Mouse (Mus musculus) stomach, embryonic 14.5 days (tissue): ENCODE data around the gene Rgs9. TPM values are rescaled to one million over a fixed set of nuclear protein-coding genes. Genes with fewer than 3 reads are reported as not detected.

Experiments
- ATAC-seq: fragments of 200-750 bp; cut with Nextera tagmentation; 2 replicates; pipeline ENCODE4 v1.8.0; 2017; ENCODE audit warnings: low read depth, moderate TSS enrichment; ENCODE audit not compliant: insufficient number of reproducible peaks, insufficient read depth, low FRiP score
- H3K27ac ChIP-seq: fragments of 300-500 bp; sonication (generic); 2 replicates; pipeline ENCODE4 v1.5.1; 2014; ENCODE audit warnings: mild to moderate bottlenecking, low read length, moderate library complexity, mixed read lengths
- H3K27me3 ChIP-seq: fragments of 300-500 bp; sonication (generic); 2 replicates; pipeline ENCODE4 v1.6.1; 2014; ENCODE audit warnings: low read length, control low read depth, mixed read lengths; ENCODE audit not compliant: control insufficient read depth, insufficient read depth
- H3K36me3 ChIP-seq: fragments of 300-500 bp; sonication (generic); 2 replicates; pipeline ENCODE4 v1.6.1; 2014; ENCODE audit warnings: mild to moderate bottlenecking, control low read depth, low read length, moderate library complexity, mixed read lengths; ENCODE audit not compliant: control insufficient read depth, insufficient read depth
- H3K4me1 ChIP-seq: fragments of 300-500 bp; sonication (generic); 2 replicates; pipeline ENCODE4 v1.6.1; 2014; ENCODE audit warnings: low read length, control low read depth, mixed read lengths; ENCODE audit not compliant: control insufficient read depth, insufficient read depth
- H3K4me2 ChIP-seq: fragments of 300-500 bp; sonication (generic); replicated peaks from 2 replicates; pipeline ENCODE4 v1.6.1; 2014; ENCODE audit warnings: low read depth, low read length, control low read depth
- H3K4me3 ChIP-seq: fragments of 300-500 bp; sonication (generic); 2 replicates; pipeline ENCODE4 v1.5.1; 2014; ENCODE audit warnings: low read depth, low read length, control low read depth
- H3K9ac ChIP-seq: fragments of 300-500 bp; sonication (generic); replicated peaks from 2 replicates; pipeline ENCODE4 v1.6.1; 2014; ENCODE audit warnings: low read depth, mild to moderate bottlenecking, control low read depth, low read length, moderate library complexity, mixed read lengths
- H3K9me3 ChIP-seq: fragments of 300-500 bp; sonication (generic); 2 replicates; pipeline ENCODE4 v1.6.1; 2016; ENCODE audit warnings: low read depth, low read length, control low read depth; ENCODE audit not compliant: control insufficient read depth
- WGBS: fragments of 180-500 bp; shearing (Covaris S2); extraction: QIAGEN DNeasy Blood & Tissue Kit; methylation state at CpG from one replicate; pipeline ENCODE4 v1.1.7; 2014; 5-methylcytosine and 5-hydroxymethylcytosine counted together
- polyA plus RNA-seq: library from polyadenylated mRNA; unstranded; fragments of >200 nt; fragmentation: Nextera tagmentation; extraction: Ambion mirVana; gene quantifications from 2 replicates; pipeline ENCODE4 v1.2.1, GENCODE M21; 2014

Rgs9 gene
- polyA plus RNA-seq, 1 experiment from 2014 or later: 1.4 TPM

- Histone ChIP-seq H3K9ac (no peak overlapping the region), H3K36me3 (no peaks in the 10 kb centered on the region), H3K4me3 (no peak overlapping the region), H3K4me1 (no peaks in the 10 kb centered on the region), H3K9me3 (no peaks in the 10 kb centered on the region), H3K4me2 (no peak overlapping the region), H3K27me3 (no peaks in the 10 kb centered on the region), H3K27ac (no peak overlapping the region)
- 73% methylated on average over 4 of the region's 4 CpGs for WGBS
- no peak for ATAC-seq
These were observed 57.8 kb downstream of the Rgs9 start for GRCm38 (mm10) chr11:109240126-109240525.

- ATAC-seq: no peak
- 85% methylated on average over 6 of the region's 6 CpGs for WGBS
- no peak overlapping the region for H3K27ac ChIP-seq
- no peak overlapping the region for H3K4me2 ChIP-seq
- H3K27me3 ChIP-seq: no peaks in the 10 kb centered on the region
- H3K9ac ChIP-seq: no peak overlapping the region
- no peaks in the 10 kb centered on the region for H3K36me3 ChIP-seq
- no peaks in the 10 kb centered on the region for H3K9me3 ChIP-seq
- H3K4me1 ChIP-seq: no peaks in the 10 kb centered on the region
- no peak overlapping the region for H3K4me3 ChIP-seq
These were observed 59.3 kb downstream of the Rgs9 start for GRCm38 (mm10) chr11:109238671-109239070.

- ATAC-seq: no peak
- no peaks in the 10 kb centered on the region for H3K27me3 ChIP-seq
- H3K36me3 ChIP-seq: no peaks in the 10 kb centered on the region
- no peak overlapping the region for H3K27ac ChIP-seq
- H3K4me1 ChIP-seq: no peaks in the 10 kb centered on the region
- no peak overlapping the region for H3K9ac ChIP-seq
- H3K9me3 ChIP-seq: no peaks in the 10 kb centered on the region
- 63% methylated on average over 8 of the region's 8 CpGs for WGBS
- H3K4me3 ChIP-seq: no peak overlapping the region
- no peak overlapping the region for H3K4me2 ChIP-seq
These were observed 60.1 kb downstream of the Rgs9 start for GRCm38 (mm10) chr11:109237796-109238195.

- no peak for ATAC-seq
These were observed 64.3 kb downstream of the Rgs9 start for GRCm38 (mm10) chr11:109233627-109234026.

GRCm38 (mm10) chr11:109232811-109233210, 65.1 kb downstream of the Rgs9 start:
- Histone ChIP-seq H3K36me3 (no peaks in the 10 kb centered on the region), H3K27ac (no peak overlapping the region), H3K27me3 (no peaks in the 10 kb centered on the region), H3K4me1 (no peaks in the 10 kb centered on the region), H3K9ac (no peak overlapping the region), H3K9me3 (no peaks in the 10 kb centered on the region), H3K4me2 (no peak overlapping the region), H3K4me3 (no peak overlapping the region)
- ATAC-seq: no peak
- WGBS: 78% methylated on average over 6 of the region's 6 CpGs

More at GRCm38 (mm10) chr11:109233627-109234026, 64.3 kb downstream of the Rgs9 start:
- Histone ChIP-seq H3K9me3 (no peaks in the 10 kb centered on the region), H3K4me1 (no peaks in the 10 kb centered on the region), H3K9ac (no peak overlapping the region), H3K27ac (no peak overlapping the region), H3K4me2 (no peak overlapping the region), H3K27me3 (no peaks in the 10 kb centered on the region), H3K4me3 (no peak overlapping the region), H3K36me3 (no peaks in the 10 kb centered on the region)
- 64% methylated on average over 3 of the region's 3 CpGs for WGBS

- no peaks in the 10 kb centered on the region for H3K9me3 ChIP-seq
- 86% methylated on average over 12 of the region's 12 CpGs for WGBS
- no peak overlapping the region for H3K4me2 ChIP-seq
- no peak overlapping the region for H3K4me3 ChIP-seq
- H3K27me3 ChIP-seq: no peaks in the 10 kb centered on the region
- H3K9ac ChIP-seq: no peak overlapping the region
- no peaks in the 10 kb centered on the region for H3K36me3 ChIP-seq
- no peaks in the 10 kb centered on the region for H3K4me1 ChIP-seq
- no peak for ATAC-seq
- H3K27ac ChIP-seq: no peak overlapping the region
These were observed 70.8 kb downstream of the Rgs9 start for GRCm38 (mm10) chr11:109227139-109227538.

- WGBS: 35% methylated on average over 4 of the region's 4 CpGs
- H3K9me3 ChIP-seq: no peaks in the 10 kb centered on the region
- no peak overlapping the region for H3K27ac ChIP-seq
- 0 out of 2 replicates have a peak, but pooled peaks have one; percentile 28 for ATAC-seq
- H3K4me1 ChIP-seq: no peaks in the 10 kb centered on the region
- no peaks in the 10 kb centered on the region for H3K36me3 ChIP-seq
- H3K27me3 ChIP-seq: no peaks in the 10 kb centered on the region
- no peak overlapping the region for H3K9ac ChIP-seq
- no peak overlapping the region for H3K4me2 ChIP-seq
- no peak overlapping the region for H3K4me3 ChIP-seq
These were observed 76.5 kb downstream of the Rgs9 start for GRCm38 (mm10) chr11:109221209-109222007.

GRCm38 (mm10) chr11:109218722-109219430, 79.1 kb downstream of the Rgs9 start:
- Histone ChIP-seq H3K4me3 (no peak overlapping the region), H3K4me1 (no peaks in the 10 kb centered on the region), H3K27ac (no peak overlapping the region), H3K9me3 (no peaks in the 10 kb centered on the region), H3K27me3 (no peaks in the 10 kb centered on the region), H3K4me2 (no peak overlapping the region), H3K36me3 (no peaks in the 10 kb centered on the region), H3K9ac (no peak overlapping the region)
- WGBS: 82% methylated on average over 15 of the region's 15 CpGs
- no peak for ATAC-seq
